Mouse (Mus musculus): Measurements from ENCODE around the gene Ebf1. TPM values are rescaled to one million over a fixed set of nuclear protein-coding genes. Genes with fewer than 3 reads are reported as not detected.

The Ebf1 gene
- polyA plus RNA-seq, 1 experiment from 2014 or later, result 0.41 TPM

DNA sequence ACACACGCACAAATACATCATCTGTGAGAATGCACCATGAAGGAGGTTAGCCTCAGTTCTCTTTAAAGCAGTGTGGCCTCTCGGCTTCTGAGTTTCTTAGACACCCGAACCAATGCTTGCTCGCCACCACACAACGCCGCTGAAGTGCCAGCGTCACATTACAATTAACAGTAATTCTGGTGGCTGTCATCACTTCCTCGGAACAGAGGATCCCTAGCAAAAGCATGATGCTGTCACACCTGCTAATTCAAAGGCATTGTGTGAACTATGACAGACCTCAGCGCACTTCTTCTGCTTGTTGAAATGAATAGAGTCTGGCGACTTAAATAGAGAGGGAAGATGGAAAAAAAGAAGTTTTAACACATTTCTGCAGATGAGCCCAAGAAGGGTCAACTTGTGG lies 235.8 kb downstream of the Ebf1 start:
- H3K27me3 ChIP-seq (replicated peaks), result no peaks in the 10 kb centered on the region; the same call in 1 of the 2 replicates
- no peak overlapping the region for H3K4me3 ChIP-seq
- no peak for ATAC-seq
- no peaks in the 10 kb centered on the region for H3K9me3 ChIP-seq (replicated peaks)
- no peak overlapping the region for H3K9ac ChIP-seq
- H3K4me1 ChIP-seq, result no peaks in the 10 kb centered on the region
- H3K27ac ChIP-seq, result no peak overlapping the region
- 82% methylated on average over 10 of the region's 10 CpGs for WGBS (ENCODE audit: insufficient replicate concordance)
- H3K36me3 ChIP-seq, result no peaks in the 10 kb centered on the region
- H3K4me2 ChIP-seq, result no peak overlapping the region

GRCm38 (mm10) chr11:44854496-44854895 lies 237.4 kb downstream of the Ebf1 start:
- Histone ChIP-seq H3K9me3 (replicated peaks) (no peaks in the 10 kb centered on the region), H3K36me3 (no peaks in the 10 kb centered on the region), H3K4me2 (no peak overlapping the region), H3K27ac (no peak overlapping the region), H3K9ac (no peak overlapping the region), H3K4me1 (no peaks in the 10 kb centered on the region), H3K4me3 (no peak overlapping the region), H3K27me3 (replicated peaks) (no peaks in the 10 kb centered on the region; the same call in 1 of the 2 replicates)
- no peak for ATAC-seq
- 67% methylated on average over 7 of the region's 7 CpGs for WGBS (ENCODE audit: insufficient replicate concordance)

DNA sequence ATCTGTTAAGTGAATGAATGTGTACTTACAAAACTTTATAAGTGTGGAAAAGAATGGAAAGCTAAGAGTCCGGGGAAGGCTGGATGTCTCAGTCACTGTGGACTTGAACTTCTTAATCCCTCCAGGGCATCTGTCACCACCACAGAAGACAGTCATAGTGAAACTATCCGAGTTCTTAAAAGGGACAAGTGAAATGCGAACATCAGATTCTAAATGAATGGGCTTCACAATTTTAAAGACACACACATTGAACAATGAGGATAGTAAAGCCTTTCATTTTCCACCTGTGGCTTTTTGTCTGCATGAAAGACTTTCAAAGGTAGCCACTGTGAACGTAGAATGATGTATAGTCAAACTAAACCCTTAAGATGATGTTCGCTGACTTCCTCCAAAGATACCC lies 244.0 kb downstream of the Ebf1 start:
- no peak overlapping the region for H3K4me2 ChIP-seq
- WGBS (ENCODE audit: insufficient replicate concordance), result 73% methylated on average over 5 of the region's 5 CpGs
- no peaks in the 10 kb centered on the region for H3K9me3 ChIP-seq (replicated peaks)
- no peak overlapping the region for H3K27ac ChIP-seq
- no peak for ATAC-seq
- H3K4me1 ChIP-seq, result no peaks in the 10 kb centered on the region
- H3K27me3 ChIP-seq (replicated peaks), result no peaks in the 10 kb centered on the region
- no peak overlapping the region for H3K4me3 ChIP-seq
- H3K9ac ChIP-seq, result no peak overlapping the region
- no peaks in the 10 kb centered on the region for H3K36me3 ChIP-seq

DNA sequence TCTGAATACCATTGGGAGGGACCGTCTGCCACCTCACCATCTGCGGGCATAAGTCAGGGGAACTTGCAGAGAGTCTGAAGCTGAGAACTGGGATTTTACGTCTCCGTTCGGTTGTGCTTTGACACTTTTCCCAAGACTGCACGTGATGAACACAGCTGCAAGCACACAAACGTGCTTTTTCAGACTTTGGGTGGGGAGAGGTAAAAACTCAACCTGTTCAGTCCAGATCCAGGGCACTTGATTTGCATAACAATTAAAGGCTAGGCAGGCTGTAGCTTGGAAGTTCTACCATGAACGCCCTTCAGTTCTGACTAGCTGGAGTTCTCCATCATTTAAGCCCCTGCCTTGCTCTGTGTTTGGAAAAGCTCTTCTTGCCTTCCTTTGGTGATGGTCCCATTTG lies 246.8 kb downstream of the Ebf1 start:
- Histone ChIP-seq H3K36me3 (no peaks in the 10 kb centered on the region), H3K27ac (no peak overlapping the region), H3K9me3 (replicated peaks) (no peaks in the 10 kb centered on the region), H3K4me1 (no peaks in the 10 kb centered on the region), H3K27me3 (replicated peaks) (no peaks in the 10 kb centered on the region), H3K4me3 (no peak overlapping the region), H3K4me2 (no peak overlapping the region), H3K9ac (no peak overlapping the region)
- no peak for ATAC-seq
- WGBS (ENCODE audit: insufficient replicate concordance), result 71% methylated on average over 8 of the region's 8 CpGs

- no peak overlapping the region for H3K9ac ChIP-seq
- H3K27ac ChIP-seq, result no peak overlapping the region
- ATAC-seq, result no peak
- 69% methylated on average over 14 of the region's 14 CpGs for WGBS (ENCODE audit: insufficient replicate concordance)
- no peaks in the 10 kb centered on the region for H3K36me3 ChIP-seq
- no peak overlapping the region for H3K4me2 ChIP-seq
- no peak overlapping the region for H3K4me3 ChIP-seq
- H3K27me3 ChIP-seq (replicated peaks), result no peaks in the 10 kb centered on the region
- H3K4me1 ChIP-seq, result no peaks in the 10 kb centered on the region
- H3K9me3 ChIP-seq (replicated peaks), result no peaks in the 10 kb centered on the region
Observed at GRCm38 (mm10) chr11:44866476-44867149, 249.5 kb downstream of the Ebf1 start.

- no peaks in the 10 kb centered on the region for H3K36me3 ChIP-seq
- no peak for ATAC-seq
- WGBS (ENCODE audit: insufficient replicate concordance), result 62% methylated on average over 4 of the region's 4 CpGs
- no peak overlapping the region for H3K27ac ChIP-seq
- no peaks in the 10 kb centered on the region for H3K9me3 ChIP-seq (replicated peaks)
- H3K27me3 ChIP-seq (replicated peaks), result no peaks in the 10 kb centered on the region
- H3K4me3 ChIP-seq, result no peak overlapping the region
- no peak overlapping the region for H3K9ac ChIP-seq
- H3K4me2 ChIP-seq, result no peak overlapping the region
- no peaks in the 10 kb centered on the region for H3K4me1 ChIP-seq
Observed at GRCm38 (mm10) chr11:44867433-44867832, 250.3 kb downstream of the Ebf1 start.

DNA sequence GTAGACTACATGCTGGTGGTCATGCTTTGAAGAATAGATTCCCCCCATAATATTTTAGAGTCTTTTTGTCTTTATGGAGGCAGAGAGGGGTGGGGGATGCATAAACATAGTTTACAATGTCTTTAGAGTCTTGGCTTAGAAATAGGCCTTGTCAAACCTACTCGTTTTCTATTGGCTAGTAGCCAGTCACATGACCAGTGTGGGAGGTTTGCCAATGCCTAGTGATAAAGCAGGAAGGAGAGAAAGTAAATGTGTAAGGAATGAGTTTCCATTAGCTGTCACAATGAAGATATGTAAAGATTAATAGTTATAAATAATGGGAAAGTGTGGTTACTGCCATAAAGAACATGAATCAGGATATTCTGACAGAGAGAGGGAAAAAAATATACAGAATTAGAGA lies 256.8 kb downstream of the Ebf1 start:
- Histone ChIP-seq H3K36me3 (no peaks in the 10 kb centered on the region), H3K4me3 (no peak overlapping the region), H3K27me3 (replicated peaks) (no peaks in the 10 kb centered on the region), H3K9me3 (replicated peaks) (no peaks in the 10 kb centered on the region), H3K4me1 (no peaks in the 10 kb centered on the region), H3K9ac (no peak overlapping the region), H3K27ac (no peak overlapping the region), H3K4me2 (no peak overlapping the region)
- 43% methylated on average over 1 of the region's 1 CpGs for WGBS (ENCODE audit: insufficient replicate concordance)
- no peak for ATAC-seq

DNA sequence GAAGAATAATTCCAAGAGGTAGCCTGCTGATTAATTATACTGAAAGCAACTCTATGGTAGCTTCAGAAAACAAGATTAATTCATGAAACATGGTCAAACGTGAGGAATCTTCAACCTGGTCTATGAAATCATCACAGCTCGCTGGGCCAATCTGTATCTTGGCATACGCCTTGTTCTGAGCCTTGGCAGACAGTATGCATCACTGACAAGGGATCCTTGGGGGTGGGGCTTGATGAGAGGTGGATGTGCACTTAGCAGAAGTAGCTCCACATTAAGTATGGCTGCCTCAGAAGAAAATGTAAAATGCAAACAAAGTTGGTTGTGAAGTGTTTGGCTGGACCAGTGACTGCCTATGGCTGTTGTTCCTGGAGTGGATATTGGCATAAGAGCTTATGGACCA lies 258.1 kb downstream of the Ebf1 start:
- no peaks in the 10 kb centered on the region for H3K4me1 ChIP-seq
- H3K27me3 ChIP-seq (replicated peaks), result no peaks in the 10 kb centered on the region
- 56% methylated on average over 3 of the region's 3 CpGs for WGBS (ENCODE audit: insufficient replicate concordance)
- no peak overlapping the region for H3K27ac ChIP-seq
- no peaks in the 10 kb centered on the region for H3K9me3 ChIP-seq (replicated peaks)
- H3K4me3 ChIP-seq, result no peak overlapping the region
- no peak overlapping the region for H3K4me2 ChIP-seq
- no peak for ATAC-seq
- H3K36me3 ChIP-seq, result no peaks in the 10 kb centered on the region
- no peak overlapping the region for H3K9ac ChIP-seq

DNA sequence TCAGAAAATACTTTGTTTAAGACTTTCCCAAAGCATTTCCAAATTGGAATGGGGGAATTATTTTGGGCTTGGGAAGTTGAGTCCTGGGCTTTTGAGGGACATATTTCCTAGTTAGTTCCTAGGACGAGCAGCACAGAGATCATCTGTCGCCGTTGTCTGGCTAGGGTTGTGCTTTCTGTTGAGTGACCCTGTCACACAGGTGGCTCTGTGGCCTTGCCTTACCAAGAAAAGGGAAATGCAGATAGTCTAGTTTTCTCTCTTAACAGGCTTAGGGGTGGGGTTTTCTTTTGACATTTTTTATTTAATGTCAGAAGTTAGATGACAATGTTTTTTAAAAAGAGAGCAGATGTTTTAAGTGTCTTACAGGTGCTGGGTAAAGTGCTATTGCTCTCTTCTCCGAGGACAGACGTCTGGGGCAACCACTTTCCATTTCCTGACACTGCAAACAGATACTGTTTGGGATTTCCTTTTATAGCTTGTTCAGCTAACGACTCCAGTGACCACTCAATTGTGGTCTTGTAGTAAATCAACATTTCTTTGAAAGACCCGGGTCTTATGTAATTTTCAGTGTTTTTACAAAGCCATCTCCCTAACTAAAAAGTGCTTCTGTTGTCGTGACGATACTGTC lies 264.1 kb downstream of the Ebf1 start:
- 27% methylated on average over 9 of the region's 9 CpGs for WGBS (ENCODE audit: insufficient replicate concordance)

GRCm38 (mm10) chr11:44882476-44882970 lies 265.4 kb downstream of the Ebf1 start:
- Histone ChIP-seq H3K27ac (no peak overlapping the region), H3K9ac (no peak overlapping the region), H3K4me3 (no peak overlapping the region), H3K4me2 (no peak overlapping the region), H3K9me3 (replicated peaks) (no peaks in the 10 kb centered on the region), H3K27me3 (replicated peaks) (no peaks in the 10 kb centered on the region), H3K4me1 (no peaks in the 10 kb centered on the region), H3K36me3 (no peaks in the 10 kb centered on the region)
- no peak for ATAC-seq
- WGBS (ENCODE audit: insufficient replicate concordance), result 72% methylated on average over 4 of the region's 4 CpGs

More for the DNA sequence above, 264.1 kb downstream of the Ebf1 start:
- no peak overlapping the region for H3K4me2 ChIP-seq
- no peak for ATAC-seq
- no peak overlapping the region for H3K4me3 ChIP-seq
- no peaks in the 10 kb centered on the region for H3K9me3 ChIP-seq (replicated peaks)
- no peaks in the 10 kb centered on the region for H3K36me3 ChIP-seq
- no peak overlapping the region for H3K27ac ChIP-seq
- H3K27me3 ChIP-seq (replicated peaks), result no peaks in the 10 kb centered on the region
- H3K9ac ChIP-seq, result no peak overlapping the region
- no peaks in the 10 kb centered on the region for H3K4me1 ChIP-seq

DNA sequence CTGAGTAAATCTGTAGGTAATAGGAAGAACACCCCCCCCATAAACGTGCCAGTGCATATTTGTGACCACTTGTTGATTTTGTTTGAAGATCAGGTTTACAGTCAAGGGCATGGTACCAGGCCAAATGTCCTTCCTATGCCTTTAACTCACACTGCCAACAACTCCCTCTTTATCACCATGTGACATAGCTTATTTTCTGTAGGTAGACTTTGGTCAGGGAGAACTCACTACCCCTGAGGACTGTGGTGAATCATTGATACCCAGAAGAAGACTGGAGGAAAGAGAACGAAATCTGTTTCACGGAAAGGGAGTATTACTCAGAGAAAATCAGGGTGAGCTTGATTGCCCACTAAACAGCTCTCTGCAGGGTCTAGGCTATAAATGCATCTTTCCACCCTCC lies 267.2 kb downstream of the Ebf1 start:
- no peak for ATAC-seq
- no peaks in the 10 kb centered on the region for H3K9me3 ChIP-seq (replicated peaks)
- H3K4me3 ChIP-seq, result no peak overlapping the region
- H3K27me3 ChIP-seq (replicated peaks), result no peaks in the 10 kb centered on the region
- no peak overlapping the region for H3K27ac ChIP-seq
- no peak overlapping the region for H3K4me2 ChIP-seq
- no peaks in the 10 kb centered on the region for H3K4me1 ChIP-seq
- H3K9ac ChIP-seq, result no peak overlapping the region
- H3K36me3 ChIP-seq, result no peaks in the 10 kb centered on the region
- 53% methylated on average over 3 of the region's 3 CpGs for WGBS (ENCODE audit: insufficient replicate concordance)

GRCm38 (mm10) chr11:44886897-44887296 lies 269.8 kb downstream of the Ebf1 start:
- Histone ChIP-seq H3K27ac (no peak overlapping the region), H3K9me3 (replicated peaks) (no peaks in the 10 kb centered on the region)

More at GRCm38 (mm10) chr11:44886897-44887296, 269.8 kb downstream of the Ebf1 start:
- Histone ChIP-seq H3K27me3 (replicated peaks) (no peaks in the 10 kb centered on the region), H3K4me3 (no peak overlapping the region), H3K4me1 (no peaks in the 10 kb centered on the region), H3K36me3 (no peaks in the 10 kb centered on the region), H3K9ac (no peak overlapping the region), H3K4me2 (no peak overlapping the region)
- 82% methylated on average over 2 of the region's 2 CpGs for WGBS (ENCODE audit: insufficient replicate concordance)
- no peak for ATAC-seq

Data from liver, embryonic 12.5 days (tissue).